Mouse (Mus musculus) G1E-ER4 (cell line): ENCODE data around the gene Zfyve28. TPM values are rescaled to one million over a fixed set of nuclear protein-coding genes. Genes with fewer than 3 reads are reported as not detected.

Experiments used
- GATA1 ChIP-seq: IDR thresholded peaks from one replicate; pipeline ENCODE4 v1.8.0; 2012; ENCODE audit warnings: low read length, inconsistent platforms
- polyA plus RNA-seq: library from polyadenylated mRNA; stranded (reverse); fragments of >175 nt; gene quantifications from 2 replicates; pipeline ENCODE4 v1.2.3, GENCODE M21; 2012

The Zfyve28 gene
- polyA plus RNA-seq, 1 experiment = not detected

DNA sequence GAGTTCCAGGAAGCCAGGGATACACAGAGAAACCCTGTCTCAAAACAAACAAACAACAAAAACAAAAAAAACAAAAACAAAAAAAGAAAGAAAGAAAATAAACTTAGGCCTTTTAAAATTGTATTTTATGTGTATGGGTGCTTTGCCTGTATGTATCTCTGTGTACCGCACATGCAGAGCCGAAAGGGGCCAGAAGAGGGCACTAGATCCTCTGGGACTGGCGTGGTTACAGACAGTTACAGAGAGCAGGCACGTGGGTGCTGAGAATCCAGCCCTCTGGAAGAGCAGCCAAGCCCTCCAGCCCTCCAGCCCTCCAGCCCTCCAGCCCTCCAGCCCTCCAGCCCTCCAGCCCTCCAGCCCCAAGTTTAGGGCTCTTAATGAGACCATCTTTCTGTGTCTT is 16.5 kb downstream of the Zfyve28 start:
- no peak for TF ChIP-seq GATA1

DNA sequence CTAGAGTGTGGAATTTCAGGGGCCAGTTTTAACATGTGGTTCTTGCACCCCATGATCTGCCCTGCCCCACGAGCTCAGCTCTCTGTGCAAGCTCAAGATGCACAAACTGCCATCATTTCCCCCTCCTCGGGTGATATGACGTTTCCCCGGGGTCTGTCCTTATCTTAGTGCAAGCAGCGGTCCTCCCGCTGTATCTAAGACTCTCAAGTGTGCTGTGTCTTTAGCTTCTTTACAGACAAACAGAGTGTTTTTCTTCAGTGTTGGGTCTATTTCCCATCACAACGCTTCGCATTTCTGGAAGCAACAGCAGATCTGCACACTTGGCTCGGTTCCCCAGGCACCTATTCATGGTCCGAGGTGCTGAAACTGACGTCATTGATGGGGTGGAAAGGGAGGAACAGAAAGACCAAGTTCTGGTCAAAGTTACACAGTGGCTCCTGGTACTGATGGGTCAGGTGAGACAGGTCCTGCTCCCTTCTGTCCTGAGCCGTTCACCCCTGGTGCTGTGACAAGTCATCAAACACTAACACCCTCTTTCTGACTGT is 18.3 kb downstream of the Zfyve28 start:
- TF ChIP-seq GATA1 = no peak

DNA sequence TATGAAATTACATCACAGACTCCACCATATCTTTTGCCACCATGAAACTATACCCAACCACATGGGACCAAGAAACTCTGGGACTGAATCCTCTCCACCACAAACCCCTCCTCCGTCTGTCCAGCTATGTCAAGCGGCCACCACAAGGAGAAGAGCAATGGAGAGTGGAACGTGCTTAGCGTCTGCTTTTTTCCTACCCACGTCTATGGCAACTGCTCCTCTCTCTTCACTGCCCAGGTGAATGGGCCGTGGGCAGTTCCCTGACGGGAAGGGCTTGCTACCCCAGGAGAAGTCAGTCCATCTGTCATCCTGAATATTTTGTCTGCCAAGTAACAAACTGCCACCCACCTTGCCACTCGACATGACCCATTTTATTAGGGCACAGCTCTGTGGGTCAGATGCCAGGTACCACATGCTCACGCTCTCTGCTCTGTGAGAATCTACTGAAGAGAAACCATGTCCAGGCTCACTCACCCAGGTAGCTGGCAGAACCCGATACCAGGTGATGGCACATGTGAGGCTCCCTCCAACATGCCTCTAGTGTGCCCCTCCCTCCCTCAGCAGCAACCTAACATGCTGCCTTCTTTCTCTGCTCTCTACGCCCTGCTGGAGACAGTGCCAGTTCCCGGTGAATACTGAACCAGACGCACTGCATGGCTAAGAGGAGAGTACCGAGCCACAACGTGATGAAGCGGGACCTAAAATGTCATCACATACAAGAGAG is 18.9 kb downstream of the Zfyve28 start:
- no peak for TF ChIP-seq GATA1

DNA sequence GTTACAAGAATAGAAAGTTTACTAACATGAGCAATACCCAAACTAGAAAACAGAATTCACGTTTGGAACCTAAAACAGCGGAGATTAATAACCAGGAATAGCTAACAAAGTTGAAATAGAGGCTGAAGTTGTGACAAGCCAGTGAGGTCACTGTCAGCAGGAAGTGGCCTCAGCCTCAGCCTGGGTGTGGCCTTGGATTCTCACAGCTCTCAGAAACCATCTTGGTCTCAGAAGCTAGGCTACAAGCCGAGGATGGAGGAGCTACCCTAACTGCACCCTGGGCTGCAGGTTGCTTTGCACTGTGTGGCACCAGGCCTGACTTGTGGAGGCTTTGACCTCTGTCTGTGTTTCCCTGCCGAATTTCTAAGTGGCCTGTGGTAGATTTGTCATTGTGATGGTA is 22.2 kb downstream of the Zfyve28 start:
- no peak for TF ChIP-seq GATA1

DNA sequence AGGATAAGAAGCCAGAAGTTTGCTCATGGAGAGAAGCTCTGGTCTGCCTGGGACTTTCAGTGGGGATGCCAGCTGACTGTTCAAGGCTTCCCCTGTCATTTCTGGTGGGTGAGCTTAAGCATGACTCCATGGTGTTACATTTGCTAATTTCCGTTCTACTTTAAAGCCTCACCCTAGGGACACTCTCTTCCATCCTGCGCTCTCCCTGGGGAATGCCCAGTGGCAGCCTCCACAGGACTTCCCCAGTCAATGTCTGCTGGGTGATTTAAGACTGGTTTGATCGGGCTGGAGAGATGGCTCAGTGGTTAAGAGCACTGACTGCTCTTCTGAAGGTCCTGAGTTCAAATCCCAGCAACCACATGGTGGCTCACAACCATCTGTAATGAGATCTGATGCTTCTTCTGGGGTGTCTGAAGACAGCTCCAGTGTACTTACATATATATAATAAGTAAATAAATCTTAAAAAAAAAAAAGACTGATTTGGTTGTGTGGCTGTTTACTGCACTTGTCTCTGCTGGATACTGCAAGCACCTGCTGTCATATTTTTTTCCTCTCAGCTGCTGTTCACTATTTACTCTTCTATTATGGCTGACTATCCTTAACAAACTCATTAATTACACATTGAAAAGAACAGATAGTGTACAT is 29.0 kb downstream of the Zfyve28 start:
- TF ChIP-seq GATA1 = no peak

DNA sequence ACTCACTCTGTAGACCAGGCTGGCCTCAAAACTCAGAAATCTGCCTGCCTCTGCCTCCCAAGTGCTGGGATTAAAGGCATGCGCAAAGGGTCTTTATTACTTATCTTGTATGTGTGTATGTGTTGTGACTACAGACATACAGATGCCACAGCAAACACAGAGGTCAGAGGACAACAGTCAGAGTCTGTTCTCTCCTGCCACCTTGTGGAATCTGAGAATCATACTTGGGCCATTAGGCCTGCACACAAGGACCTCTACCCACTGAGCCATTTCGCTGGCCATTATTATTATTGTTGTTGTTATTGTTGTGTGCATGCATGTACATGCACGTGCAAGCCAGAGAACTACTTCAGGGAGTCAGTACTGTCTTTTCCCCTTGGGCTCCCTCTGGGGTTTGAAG is 33.1 kb downstream of the Zfyve28 start:
- TF ChIP-seq GATA1 = no peak

DNA sequence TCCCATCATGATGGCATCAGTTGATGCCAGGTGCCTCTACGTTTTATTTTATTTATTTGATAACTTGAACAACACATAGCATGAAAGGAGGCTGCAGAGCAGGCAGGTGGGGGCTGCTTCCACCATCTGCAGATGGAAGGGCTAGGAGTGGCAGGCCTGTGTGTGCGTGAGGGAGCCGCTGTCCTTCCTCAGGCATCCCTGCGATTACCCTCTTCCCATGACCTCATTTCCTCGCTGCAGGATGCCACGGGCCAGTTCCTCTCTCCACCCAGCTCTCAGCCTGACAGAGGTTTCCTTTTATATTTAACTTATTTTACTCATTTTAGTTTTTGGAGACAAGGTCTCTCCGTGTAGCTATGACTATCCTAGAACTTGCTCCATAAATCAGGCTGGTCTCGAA is 33.9 kb downstream of the Zfyve28 start:
- no peak for TF ChIP-seq GATA1

DNA sequence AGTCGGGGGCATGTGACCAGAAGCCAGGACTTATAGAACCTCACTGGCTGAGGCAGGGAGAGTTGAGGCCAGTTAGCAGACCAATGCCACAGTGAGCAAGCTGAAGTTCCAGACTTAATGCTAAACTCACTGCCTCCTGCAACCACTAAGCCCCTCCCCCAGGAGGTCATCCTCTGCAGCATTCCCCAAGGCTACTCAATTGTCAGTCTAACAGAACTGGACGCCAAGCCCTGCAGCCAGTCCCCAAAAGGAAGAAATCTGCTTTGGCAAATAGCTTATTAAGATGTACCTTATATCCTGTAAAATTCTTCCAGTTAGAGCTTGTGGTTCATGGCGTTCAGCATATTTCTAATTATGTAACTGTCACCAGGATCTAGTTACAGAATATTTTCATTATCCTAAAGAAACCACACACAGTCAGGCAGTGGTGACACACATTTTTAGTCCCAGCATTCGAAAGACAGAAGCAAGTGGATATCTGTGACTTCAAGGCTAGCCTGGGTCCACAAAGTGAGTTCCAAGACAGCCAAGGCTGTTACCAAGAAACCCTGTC is 35.2 kb downstream of the Zfyve28 start:
- no peak for TF ChIP-seq GATA1

DNA sequence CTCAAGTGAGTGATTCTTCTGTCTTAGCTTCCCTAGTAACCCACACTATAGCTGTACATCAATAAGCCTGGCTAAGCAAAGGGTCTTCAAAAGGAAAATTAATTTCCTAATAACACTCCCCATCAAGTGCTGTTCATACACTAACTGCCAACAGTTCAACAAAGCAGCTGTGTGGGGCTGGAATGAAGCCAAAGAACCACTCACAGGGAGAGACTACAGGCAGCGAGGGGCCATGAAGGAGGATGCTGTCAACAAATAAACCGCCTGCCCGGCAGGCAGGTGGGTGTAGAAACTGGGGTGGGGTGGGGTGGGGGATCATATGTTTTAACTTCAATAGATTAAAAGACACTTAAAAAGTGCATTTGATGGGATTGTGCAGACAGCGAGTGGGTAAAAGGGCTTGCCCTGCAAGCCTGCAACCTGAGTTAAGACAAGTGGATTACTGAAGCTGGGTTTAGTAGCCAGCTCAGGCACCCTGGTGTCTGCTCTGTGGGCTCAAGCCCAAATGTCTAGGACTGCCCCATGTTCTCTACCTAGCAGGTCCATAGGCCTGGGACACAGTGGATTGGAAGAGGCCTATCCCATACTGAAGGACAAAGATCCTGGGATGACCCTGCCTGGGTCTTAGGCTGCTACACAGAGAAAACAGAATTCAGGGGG is 35.8 kb downstream of the Zfyve28 start:
- TF ChIP-seq GATA1 = no peak

DNA sequence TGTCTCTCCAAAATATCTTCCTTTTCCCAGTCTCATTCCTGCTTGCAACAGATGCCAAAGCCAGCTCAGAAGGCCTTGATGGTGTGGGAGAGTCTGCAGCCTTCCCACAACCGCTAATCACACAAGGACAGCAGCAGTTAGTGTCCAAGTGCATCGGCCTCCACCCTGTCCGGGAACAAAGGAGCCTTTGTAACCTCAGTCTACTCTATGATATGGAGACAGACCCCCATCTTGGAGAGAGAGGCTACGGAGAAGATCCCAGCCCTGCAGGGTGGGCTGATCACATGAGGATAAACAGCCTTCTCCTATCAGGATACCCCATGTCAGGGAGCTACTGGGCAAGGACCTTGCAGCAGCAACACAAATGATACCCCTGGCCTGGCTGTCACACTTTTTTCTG is 36.5 kb downstream of the Zfyve28 start:
- no peak for TF ChIP-seq GATA1

DNA sequence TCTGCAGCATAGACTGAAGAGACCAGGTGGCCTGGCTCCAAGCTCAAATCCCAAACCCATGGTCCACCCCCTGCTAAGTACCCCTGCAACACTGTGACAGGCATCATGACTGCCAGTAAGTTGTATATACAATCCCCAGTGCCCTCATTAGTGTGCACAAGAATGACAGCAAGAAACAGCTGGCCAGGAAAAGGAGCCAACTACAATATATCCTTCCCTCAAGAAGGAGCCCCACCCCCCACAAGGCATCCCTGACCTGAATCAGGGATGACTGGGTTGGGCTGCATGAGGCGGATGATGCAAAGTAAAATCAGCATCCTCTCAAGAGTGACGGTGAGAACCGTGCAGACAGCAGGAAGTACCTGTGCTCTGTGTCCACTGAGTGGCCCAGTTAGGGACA is 38.2 kb downstream of the Zfyve28 start:
- no peak for TF ChIP-seq GATA1

DNA sequence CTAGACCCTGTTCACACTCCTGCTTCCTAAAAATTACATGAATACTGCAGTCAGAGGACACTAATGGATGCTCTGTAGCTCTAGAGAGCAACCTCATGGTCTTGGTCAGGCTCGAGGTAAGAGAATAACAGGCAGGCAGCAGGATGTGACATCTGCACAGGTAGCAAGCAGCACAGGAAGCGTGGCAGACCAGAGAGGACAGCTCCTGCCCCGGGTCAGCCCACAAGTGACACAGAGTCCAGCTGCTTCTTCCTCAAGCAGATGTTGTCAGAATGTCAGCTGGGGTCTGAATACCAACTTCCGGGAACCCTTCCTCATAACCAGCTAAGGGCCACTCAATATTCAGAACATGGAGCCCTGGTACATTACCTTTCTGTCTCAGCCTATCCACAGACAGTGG is 39.1 kb downstream of the Zfyve28 start:
- no peak for TF ChIP-seq GATA1

DNA sequence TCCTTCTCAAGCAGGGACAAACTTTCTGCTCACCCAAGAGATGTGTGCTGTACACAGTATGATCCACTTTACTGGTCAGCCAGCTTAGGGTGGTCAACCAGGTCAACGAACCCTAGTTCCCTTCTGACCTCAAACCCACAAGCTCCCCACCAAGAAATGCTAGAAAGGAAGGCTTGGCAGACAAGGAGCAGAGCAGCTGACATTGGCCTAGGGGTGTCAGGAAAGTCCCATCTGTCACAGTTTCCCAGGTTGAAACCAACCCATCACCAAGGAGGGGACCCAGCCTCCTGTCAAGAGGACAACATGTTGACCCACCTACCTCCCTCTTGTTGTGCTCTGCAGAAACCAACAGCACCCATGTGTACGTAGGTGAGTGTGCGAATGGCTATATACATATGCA is 41.8 kb downstream of the Zfyve28 start:
- TF ChIP-seq GATA1 = no peak

DNA sequence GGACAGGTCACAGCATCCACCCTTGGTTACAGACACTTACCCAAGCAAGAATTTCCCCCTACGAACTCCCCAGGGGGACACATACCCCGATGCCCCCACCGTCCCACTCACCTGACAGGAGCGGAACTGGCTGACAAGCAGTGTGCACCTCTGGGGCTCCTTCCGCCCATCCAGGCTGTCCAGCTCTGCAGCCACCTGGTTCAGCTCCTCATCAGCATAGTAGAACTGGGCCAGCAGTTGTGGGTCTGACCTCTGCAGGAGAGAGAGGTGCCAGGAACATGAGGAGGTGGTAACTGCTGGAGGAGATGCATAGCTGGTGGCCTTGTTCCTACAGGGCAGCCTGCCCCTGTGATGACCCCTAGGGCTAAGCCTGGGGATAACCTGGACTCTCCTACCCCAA is 45.2 kb downstream of the Zfyve28 start:
- TF ChIP-seq GATA1 = no peak

DNA sequence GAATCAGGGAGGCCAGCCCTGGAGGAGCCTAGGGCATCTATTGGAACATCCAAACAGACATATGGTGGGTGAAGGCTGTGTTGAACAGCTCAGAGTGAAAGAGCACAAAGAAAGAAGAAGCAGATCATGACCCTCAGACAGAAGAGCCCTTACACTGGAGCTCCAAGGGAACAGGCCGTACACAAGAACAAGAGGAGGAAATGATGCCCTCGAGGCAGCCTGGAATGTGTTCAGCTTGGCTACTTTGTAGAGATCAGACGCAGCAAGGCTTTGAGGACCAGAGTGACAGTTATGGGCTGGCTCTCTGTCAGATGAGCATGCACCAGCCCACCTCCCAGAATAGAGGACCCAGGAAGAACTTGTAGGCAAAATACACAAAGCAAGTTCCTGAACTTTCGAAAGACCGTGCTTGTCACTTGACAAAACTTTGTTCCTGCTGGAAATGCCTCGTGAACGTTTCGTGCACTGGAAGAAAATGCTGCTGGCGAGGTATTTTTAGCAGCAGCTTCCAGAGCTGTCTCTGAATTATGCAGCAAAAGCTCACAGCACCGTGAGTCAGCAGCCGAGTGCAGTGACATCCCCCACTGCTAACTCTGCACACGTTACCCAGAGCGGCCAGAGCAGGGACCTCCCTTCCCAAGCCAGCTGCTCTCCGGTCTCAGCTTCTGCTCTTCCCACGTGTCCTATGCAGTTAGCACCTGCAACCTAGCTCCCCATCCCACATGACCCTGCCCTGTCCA is 45.9 kb downstream of the Zfyve28 start:
- no peak for TF ChIP-seq GATA1

DNA sequence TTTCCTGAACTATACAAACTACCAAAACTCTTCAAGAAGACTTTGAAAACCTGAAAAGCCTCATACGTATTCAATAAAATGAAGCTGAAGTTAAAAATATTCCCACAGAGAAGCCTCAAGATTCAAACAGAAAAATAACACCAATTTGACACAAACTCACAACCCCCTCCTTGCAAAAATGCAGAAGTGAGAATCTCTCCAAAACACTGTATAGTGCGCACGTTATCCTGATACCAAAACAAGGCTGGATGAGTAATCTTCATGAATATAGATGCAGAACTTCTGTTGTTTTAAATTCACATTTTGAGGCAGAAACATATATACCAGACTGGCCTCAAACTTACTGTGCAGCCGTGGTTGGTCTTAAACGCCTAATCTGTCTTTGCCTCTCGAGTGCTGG is 49.8 kb downstream of the Zfyve28 start:
- TF ChIP-seq GATA1 = no peak
